22 mouse cellular contexts compared by ENCODE assay signal in the genomic region with DNA sequence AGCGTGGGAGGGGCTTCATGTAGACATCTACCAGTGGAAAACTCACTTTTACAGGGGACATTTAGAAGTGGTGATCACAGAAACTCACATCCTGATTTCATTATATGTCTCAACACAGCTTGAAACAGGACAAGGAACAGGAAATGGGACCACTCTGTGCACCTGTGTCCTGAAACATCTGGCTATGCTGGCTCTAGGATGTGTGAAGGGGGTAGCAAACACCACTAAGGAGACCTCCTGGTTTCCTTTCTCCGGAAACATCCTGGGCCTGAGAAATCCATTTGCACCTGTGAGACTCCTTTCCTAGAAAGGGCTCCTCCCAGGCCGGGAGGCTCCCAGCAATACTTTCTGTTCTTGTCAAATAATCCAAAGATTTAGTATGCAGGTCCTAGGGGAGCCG.
"Had no signal": no experiment of that assay in that cellular context is flagged by ENCODE, and none has a peak within 500 bp of the region (broad histone marks: within the 10 kb centered on the region; RNA-seq: fewer than 3 reads in every experiment).

No protein-coding gene starts in this region.

- H3K4me1 ChIP-seq: liver, embryonic 13.5 days; liver, embryonic 15.5 days had no signal

- H3K9ac ChIP-seq: heart, embryonic 12.5 days; hindbrain, embryonic 13.5 days; hindbrain, embryonic 15.5 days; kidney, embryonic 15.5 days; liver, embryonic 13.5 days; liver, embryonic 15.5 days had no signal

- DNase-seq: gastrocnemius, postnatal 10 days; heart, postnatal 4 days; kidney, adult 11 months; kidney, adult 2 months; kidney, adult 9 months; kidney, postnatal 14 days; kidney, postnatal 36 days; layer of hippocampus, adult 9-11 months; layer of hippocampus, postnatal 36 days; liver; liver, embryonic 13.5 days had no signal

- H3K27ac ChIP-seq: gastrocnemius, adult 2 months; heart, embryonic 10.5 days; hindbrain, embryonic 13.5 days; hindbrain, embryonic 15.5 days; hindbrain, postnatal 0 days; kidney, embryonic 15.5 days; kidney, postnatal 0 days; liver, embryonic 13.5 days; liver, embryonic 15.5 days had no signal

- H3K27me3 ChIP-seq: kidney, embryonic 15.5 days; liver, embryonic 13.5 days; liver, embryonic 15.5 days had no signal

- H3K4me2 ChIP-seq: heart, embryonic 12.5 days; hindbrain, embryonic 13.5 days; hindbrain, embryonic 15.5 days; kidney, embryonic 15.5 days; liver, embryonic 11.5 days; liver, embryonic 13.5 days; liver, embryonic 15.5 days had no signal

- H3K36me3 ChIP-seq: heart, embryonic 10.5 days; heart, embryonic 12.5 days; hindbrain, embryonic 13.5 days; hindbrain, embryonic 15.5 days; kidney, embryonic 15.5 days; liver, embryonic 13.5 days; liver, embryonic 15.5 days had no signal

- H3K9me3 ChIP-seq: heart, embryonic 12.5 days; hindbrain, embryonic 13.5 days; hindbrain, embryonic 15.5 days; kidney, embryonic 15.5 days; liver, embryonic 13.5 days; liver, embryonic 15.5 days had no signal

- ATAC-seq: hindbrain, postnatal 0 days; intestine, embryonic 16.5 days had no signal

- H3K4me3 ChIP-seq: gastrocnemius, adult 2 months; heart, embryonic 10.5 days; heart, embryonic 12.5 days; hindbrain, embryonic 13.5 days; hindbrain, embryonic 15.5 days; kidney, embryonic 15.5 days; liver, embryonic 13.5 days; liver, embryonic 15.5 days had no signal
